Mouse (Mus musculus): Measurements from ENCODE around the gene Smok3c.

GRCm38 (mm10) chr5:138094474-138094873, 41.5 kb downstream of the Smok3c start:
- no peak for TF ChIP-seq POLR2A (IDR thresholded peaks at IDR 0.05; ENCODE audit: control insufficient read depth, low read depth, low read length)
- no peak for TF ChIP-seq CTCF (IDR thresholded peaks at IDR 0.05; ENCODE audit: control insufficient read depth, insufficient read depth, insufficient replicate concordance, low read depth, low read length)
